Mouse (Mus musculus): Measurements from ENCODE around the gene Duox1. TPM values are rescaled to one million over a fixed set of nuclear protein-coding genes. Genes with fewer than 3 reads are reported as not detected.

Duox1 gene
- polyA plus RNA-seq, 1 experiment = 0.05 TPM

DNA sequence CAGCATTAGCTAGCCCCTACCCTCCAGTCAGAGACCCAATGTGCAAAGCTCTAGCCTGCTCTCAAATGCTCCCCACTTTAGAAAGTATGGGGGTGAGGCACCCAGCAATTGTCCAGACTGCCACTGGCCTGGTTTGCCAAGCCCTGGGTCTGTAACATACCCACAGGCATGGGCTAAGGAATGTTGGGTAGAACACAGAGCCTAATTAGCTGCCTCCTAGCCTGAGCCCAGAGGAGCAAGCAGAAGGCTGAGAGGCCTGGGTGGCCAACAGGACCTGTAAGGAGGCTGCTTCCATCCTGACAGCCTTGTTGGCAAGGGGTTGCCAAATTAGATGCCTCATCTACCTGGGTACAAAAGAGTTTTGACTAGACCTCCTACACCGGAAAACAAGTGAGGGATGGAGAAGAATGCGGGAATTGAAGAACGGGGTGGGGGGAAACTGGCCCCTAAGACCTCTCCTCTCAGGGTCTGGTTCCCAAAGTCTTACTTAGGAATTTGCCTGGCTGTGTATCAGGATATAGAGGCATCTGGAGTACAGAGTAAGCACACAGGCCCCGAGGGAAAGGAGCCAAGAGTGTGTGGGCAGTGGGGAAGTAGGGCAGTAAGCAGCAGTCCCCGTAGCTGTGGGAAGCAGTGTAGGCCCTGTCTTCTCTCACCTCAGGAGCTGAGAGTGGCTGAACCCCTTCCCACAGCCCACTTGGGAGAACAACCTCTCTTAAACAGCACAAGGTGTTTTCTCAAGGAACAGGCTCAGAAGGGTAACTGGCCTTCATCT is 35.9 kb downstream of the Duox1 start:
- Histone ChIP-seq H3K27ac (ENCODE audit: insufficient read depth, low read length) (peak overlapping the region; percentile 77), H3K4me1 (ENCODE audit: control insufficient read depth, insufficient read depth, low read length) (peaks cover 70% of the 10 kb centered on the region), H3K27me3 (ENCODE audit: control insufficient read depth, insufficient read depth, low read length) (no peaks in the 10 kb centered on the region), H3K4me3 (replicated peaks; ENCODE audit: insufficient read depth, low read depth, low read length) (no peak overlapping the region)
- WGBS = 19% methylated on average over 5 of the region's 5 CpGs
- DNase-seq = peak; percentile 45 to 53
- TF ChIP-seq POLR2A (IDR thresholded peaks at IDR 0.05; ENCODE audit: borderline replicate concordance, insufficient read depth, low read length) (no peak), CTCF (IDR thresholded peaks at IDR 0.05; ENCODE audit: borderline replicate concordance, insufficient read depth, low read depth, low read length) (no peak)

DNA sequence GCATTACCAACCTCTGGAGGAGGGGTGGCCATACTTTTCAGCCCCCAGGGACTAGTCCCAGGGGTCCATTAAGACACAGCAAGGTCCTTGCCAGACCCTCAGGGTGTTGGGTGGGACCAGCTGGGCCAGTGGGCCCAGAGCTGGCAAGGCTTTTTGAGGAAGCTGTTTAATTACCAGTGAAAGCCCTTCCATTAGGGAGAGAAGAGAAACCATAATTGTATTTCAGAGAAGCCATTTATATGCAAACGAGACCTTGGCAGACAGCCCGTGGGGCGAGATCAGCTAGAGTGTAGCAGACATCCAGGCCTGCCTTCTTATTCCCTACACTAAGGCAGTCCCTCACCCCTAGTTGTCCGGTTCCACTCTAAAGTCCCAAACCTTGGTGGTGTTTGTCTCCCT is 36.5 kb downstream of the Duox1 start:
- peak; percentile 61 to 64 for DNase-seq
- Histone ChIP-seq H3K4me1 (ENCODE audit: control insufficient read depth, insufficient read depth, low read length) (peaks cover 70% of the 10 kb centered on the region), H3K4me3 (replicated peaks; ENCODE audit: insufficient read depth, low read depth, low read length) (no peak overlapping the region), H3K27me3 (ENCODE audit: control insufficient read depth, insufficient read depth, low read length) (no peaks in the 10 kb centered on the region), H3K27ac (ENCODE audit: insufficient read depth, low read length) (peak overlapping the region; percentile 77)
- WGBS = 10% methylated on average over 4 of the region's 4 CpGs
- TF ChIP-seq CTCF (IDR thresholded peaks at IDR 0.05; ENCODE audit: borderline replicate concordance, insufficient read depth, low read depth, low read length) (no peak), POLR2A (IDR thresholded peaks at IDR 0.05; ENCODE audit: borderline replicate concordance, insufficient read depth, low read length) (no peak)

DNA sequence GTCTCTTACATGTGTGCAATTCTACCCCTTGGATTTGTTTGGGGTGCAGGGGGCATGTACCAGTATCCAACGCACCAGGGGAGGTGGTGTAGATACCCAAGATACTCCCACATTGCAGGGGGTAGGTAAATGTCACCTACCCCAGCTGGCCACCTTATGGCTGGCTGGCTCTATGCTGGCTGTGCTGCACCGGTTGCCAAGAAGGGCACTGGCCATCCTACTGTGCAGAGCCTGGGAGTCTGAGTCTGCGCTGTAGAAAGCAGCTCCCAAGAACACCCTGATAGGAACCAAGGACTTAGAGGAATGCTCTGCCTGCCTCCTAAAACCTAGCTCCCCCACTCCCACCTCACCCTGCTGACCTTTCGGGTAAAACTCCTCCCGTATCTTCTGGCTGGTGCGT is 37.5 kb downstream of the Duox1 start:
- peak; percentile 77 to 83 for DNase-seq
- H3K4me1 ChIP-seq (ENCODE audit: control insufficient read depth, insufficient read depth, low read length) = peaks cover 72% of the 10 kb centered on the region
- no peak for TF ChIP-seq POLR2A (IDR thresholded peaks at IDR 0.05; ENCODE audit: borderline replicate concordance, insufficient read depth, low read length)
- TF ChIP-seq CTCF (IDR thresholded peaks at IDR 0.05; ENCODE audit: borderline replicate concordance, insufficient read depth, low read depth, low read length) = no peak
- 24% methylated on average over 6 of the region's 6 CpGs for WGBS
- peak overlapping the region; percentile 86 for H3K27ac ChIP-seq (ENCODE audit: insufficient read depth, low read length)
- H3K27me3 ChIP-seq (ENCODE audit: control insufficient read depth, insufficient read depth, low read length) = no peaks in the 10 kb centered on the region
- no peak overlapping the region for H3K4me3 ChIP-seq (replicated peaks; ENCODE audit: insufficient read depth, low read depth, low read length)

DNA sequence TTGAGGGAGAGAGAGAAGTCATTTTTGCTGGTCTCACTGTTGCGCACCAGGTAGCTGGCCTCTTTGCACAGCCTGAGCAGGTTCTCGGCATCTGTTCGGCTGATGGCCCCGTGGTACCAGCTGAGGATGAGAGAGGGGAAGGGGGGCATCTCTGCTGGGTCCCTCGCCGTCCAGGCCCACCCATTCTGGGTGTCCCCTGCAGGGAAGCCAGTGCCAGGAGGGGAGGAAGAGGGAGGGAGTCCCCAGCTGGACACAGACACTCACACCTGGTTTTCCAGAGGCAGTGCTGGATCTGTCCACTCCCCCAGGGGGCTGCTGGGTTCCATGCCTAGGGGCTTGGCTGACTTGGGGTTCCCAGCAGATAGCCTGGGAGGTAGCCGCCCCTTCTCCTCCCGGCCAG is 38.3 kb downstream of the Duox1 start:
- Histone ChIP-seq H3K27ac (ENCODE audit: insufficient read depth, low read length) (peak overlapping the region; percentile 56), H3K4me1 (ENCODE audit: control insufficient read depth, insufficient read depth, low read length) (peaks cover 73% of the 10 kb centered on the region), H3K27me3 (ENCODE audit: control insufficient read depth, insufficient read depth, low read length) (no peaks in the 10 kb centered on the region), H3K4me3 (replicated peaks; ENCODE audit: insufficient read depth, low read depth, low read length) (no peak overlapping the region)
- DNase-seq = peak in 1 of 2 experiments; percentile 41
- 18% methylated on average over 8 of the region's 8 CpGs for whole genome bisulfite sequencing
- TF ChIP-seq CTCF (IDR thresholded peaks at IDR 0.05; ENCODE audit: borderline replicate concordance, insufficient read depth, low read depth, low read length) (no peak), POLR2A (IDR thresholded peaks at IDR 0.05; ENCODE audit: borderline replicate concordance, insufficient read depth, low read length) (no peak)

DNA sequence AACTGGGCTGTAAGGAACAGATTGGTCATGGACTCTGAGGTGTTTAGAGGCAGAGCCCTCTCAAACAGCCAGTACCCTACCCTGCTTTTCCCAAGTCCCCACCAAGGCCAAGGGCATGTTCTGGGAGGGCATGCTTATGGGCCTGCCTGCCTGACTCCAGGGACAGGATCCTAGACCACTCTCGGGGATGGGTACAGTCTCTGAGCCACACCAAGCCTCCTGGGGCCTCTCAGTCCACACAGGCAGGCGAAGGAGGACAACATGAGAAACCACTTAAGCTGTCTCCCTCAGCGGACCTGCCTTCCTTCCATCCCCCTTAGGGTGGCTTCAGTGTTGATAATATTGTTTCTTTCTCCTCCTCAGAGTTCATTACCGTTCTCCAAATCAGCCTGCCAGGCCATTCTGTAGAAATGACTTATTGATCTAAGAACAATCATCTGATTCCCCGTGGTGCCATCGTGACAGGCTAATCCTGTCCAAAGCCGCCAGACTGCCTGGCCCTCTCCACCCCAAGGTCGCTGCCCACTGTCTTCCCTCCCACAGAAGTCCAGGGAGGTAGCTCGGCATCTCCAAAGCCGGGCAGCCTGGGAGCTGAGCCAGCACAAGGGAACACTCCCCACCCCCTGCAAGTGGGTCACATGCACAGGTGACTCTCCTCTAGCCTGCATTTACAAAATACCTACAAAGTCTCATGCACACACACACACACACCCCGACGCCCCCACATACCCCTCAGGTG is 38.9 kb downstream of the Duox1 start:
- peak; percentile 81 to 88 for DNase-seq
- no peak for TF ChIP-seq POLR2A (IDR thresholded peaks at IDR 0.05; ENCODE audit: borderline replicate concordance, insufficient read depth, low read length)
- TF ChIP-seq CTCF (IDR thresholded peaks at IDR 0.05; ENCODE audit: borderline replicate concordance, insufficient read depth, low read depth, low read length) = no peak
- Histone ChIP-seq H3K4me3 (replicated peaks; ENCODE audit: insufficient read depth, low read depth, low read length) (no peak overlapping the region), H3K27me3 (ENCODE audit: control insufficient read depth, insufficient read depth, low read length) (no peaks in the 10 kb centered on the region), H3K27ac (ENCODE audit: insufficient read depth, low read length) (peak overlapping the region; percentile 56), H3K4me1 (ENCODE audit: control insufficient read depth, insufficient read depth, low read length) (peaks cover 75% of the 10 kb centered on the region)
- 11% methylated on average over 12 of the region's 12 CpGs for WGBS

DNA sequence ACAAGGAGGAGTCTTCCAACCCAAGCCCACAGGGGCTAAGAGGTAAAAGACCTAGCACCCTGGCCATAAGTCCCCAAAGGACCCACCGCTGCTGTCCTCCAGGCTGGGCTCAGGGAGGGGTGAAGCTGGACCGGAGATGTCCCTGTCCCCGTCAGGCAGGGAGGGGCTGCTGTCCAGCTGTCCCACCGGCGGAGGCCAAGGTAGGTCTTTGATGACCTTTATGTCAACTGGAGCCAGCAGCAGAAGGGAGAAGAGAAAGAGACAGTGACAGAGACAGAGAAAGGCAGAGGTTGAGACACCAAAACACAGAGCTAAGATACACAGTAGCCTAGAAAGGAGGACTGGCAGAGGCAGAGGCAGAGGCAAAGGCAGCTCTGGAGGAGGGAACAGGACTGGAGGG is 39.9 kb downstream of the Duox1 start:
- no peaks in the 10 kb centered on the region for H3K27me3 ChIP-seq (ENCODE audit: control insufficient read depth, insufficient read depth, low read length)
- TF ChIP-seq POLR2A (IDR thresholded peaks at IDR 0.05; ENCODE audit: borderline replicate concordance, insufficient read depth, low read length) (no peak), CTCF (IDR thresholded peaks at IDR 0.05; ENCODE audit: borderline replicate concordance, insufficient read depth, low read depth, low read length) (no peak)
- peak; percentile 29 to 47 for DNase-seq
- peaks cover 81% of the 10 kb centered on the region for H3K4me1 ChIP-seq (ENCODE audit: control insufficient read depth, insufficient read depth, low read length)
- peak overlapping the region; percentile 56 for H3K27ac ChIP-seq (ENCODE audit: insufficient read depth, low read length)
- H3K4me3 ChIP-seq (replicated peaks; ENCODE audit: insufficient read depth, low read depth, low read length) = no peak overlapping the region
- WGBS = 20% methylated on average over 5 of the region's 5 CpGs

DNA sequence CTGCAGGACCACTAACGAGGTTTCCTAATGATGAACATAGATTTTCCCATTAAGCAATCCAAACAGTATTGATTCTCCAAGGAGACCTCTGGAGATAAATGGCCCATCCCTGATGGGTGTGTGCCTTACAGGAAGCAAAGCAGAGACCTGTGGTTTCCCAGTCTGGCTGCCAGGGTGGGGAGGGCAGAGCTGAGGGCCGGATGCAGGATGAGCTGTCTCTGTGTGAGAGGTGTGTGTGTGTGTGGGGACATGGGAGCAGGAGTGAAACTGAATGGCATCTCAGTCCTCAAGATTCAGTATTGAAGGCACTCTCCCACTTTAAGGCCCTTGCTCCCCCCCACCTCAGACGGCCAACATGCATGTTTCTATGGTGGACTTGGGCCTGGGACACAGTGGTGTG is 40.7 kb downstream of the Duox1 start:
- TF ChIP-seq POLR2A (IDR thresholded peaks at IDR 0.05; ENCODE audit: borderline replicate concordance, insufficient read depth, low read length) = no peak
- TF ChIP-seq CTCF (IDR thresholded peaks at IDR 0.05; ENCODE audit: borderline replicate concordance, insufficient read depth, low read depth, low read length) = no peak
- peak; percentile 43 to 44 for DNase-seq
- WGBS = 35% methylated on average over 3 of the region's 3 CpGs
- Histone ChIP-seq H3K4me3 (replicated peaks; ENCODE audit: insufficient read depth, low read depth, low read length) (no peak overlapping the region), H3K27ac (ENCODE audit: insufficient read depth, low read length) (peak overlapping the region; percentile 56), H3K4me1 (ENCODE audit: control insufficient read depth, insufficient read depth, low read length) (peaks cover 85% of the 10 kb centered on the region), H3K27me3 (ENCODE audit: control insufficient read depth, insufficient read depth, low read length) (no peaks in the 10 kb centered on the region)
